Comparison of ENCODE assay signal across 8 mouse cellular contexts in genomic region chr2:3332484-3333242, GRCm38 (mm10). TPM values are rescaled to one million over a fixed set of nuclear protein-coding genes. Genes with fewer than 3 reads are reported as not detected.
DNase-seq lines count a peak whose midpoint lies in the region; ATAC-seq lines count a peak whose summit lies in the region.

Gene Rpp38 (minus strand): TSS chr2:3332643.

- ATAC-seq in hindbrain, embryonic 14.5 days (ENCODE audit: low FRiP score), result peak; percentile 98

- peak within 1 kb of the TSS; percentile 68 for H3K4me2 ChIP-seq in hindbrain, embryonic 14.5 days (replicated peaks)

- no peaks in the 10 kb centered on the region for H3K9me3 ChIP-seq in hindbrain, embryonic 14.5 days (ENCODE audit: control insufficient read depth, low read length)

- H3K4me1 ChIP-seq in hindbrain, embryonic 14.5 days (replicated peaks; ENCODE audit: control insufficient read depth, insufficient read depth, low read length), result peaks cover 12% of the 10 kb centered on the region

- no peaks in the 10 kb centered on the region for H3K27me3 ChIP-seq in hindbrain, embryonic 14.5 days (ENCODE audit: control insufficient read depth, insufficient read depth, low read length)

- DNase-seq in NIH3T3 (ENCODE audit: low read depth), result peak; percentile 99
- peak; percentile 98 to 99 for DNase-seq in cerebellum, postnatal 10 days
- DNase-seq in frontal cortex, postnatal 14 days (ENCODE audit: low spot score in 2 of 2), result peak; percentile 98 to 99
- peak; percentile 98 for DNase-seq in hindbrain, embryonic 14.5 days (ENCODE audit: low spot score)
- DNase-seq in layer of hippocampus, postnatal 36 days, result peak; percentile 98 to 99
- DNase-seq in lung, postnatal 36 days, result peak; percentile 99
- DNase-seq in retina, postnatal 1 day, result peak; percentile 98
- peak; percentile 97 to 98 for DNase-seq in urinary bladder, adult 18-20 months (ENCODE audit: low spot score in 2 of 2)

- peak within 1 kb of the TSS; percentile 79 for H3K9ac ChIP-seq in hindbrain, embryonic 14.5 days

- peak within 1 kb of the TSS; percentile 70 for H3K4me3 ChIP-seq in hindbrain, embryonic 14.5 days (replicated peaks; ENCODE audit: low read length)

- peaks cover 18% of the 10 kb centered on the region for H3K36me3 ChIP-seq in hindbrain, embryonic 14.5 days (replicated peaks; ENCODE audit: control insufficient read depth, insufficient read depth)

- WGBS in hindbrain, embryonic 14.5 days, result under 1% methylated on average over 45 of the region's 45 CpGs

- peak within 1 kb of the TSS; percentile 87 for H3K27ac ChIP-seq in hindbrain, embryonic 14.5 days

RNA-seq across cellular contexts. Expression of gene Rpp38, which starts in this region (rescaled TPM):
- polyA plus RNA-seq in hindbrain, embryonic 14.5 days (2014; fragmentation: Nextera tagmentation; extraction: Ambion mirVana), result 13.2 and 15.4 TPM in 2 replicates
- 10 to 100 TPM in 1 of 2 experiments, 1 to 10 TPM in 1; 8.4 to 11.9 TPM for total RNA-seq in layer of hippocampus, postnatal 36 days (2021)

Comparison
In these comparisons a context has a peak if more than half of its experiments do, and no peak if none do; other contexts are left out.
1. Peak in every context shown above with its lines: DNase-seq, ATAC-seq, H3K4me3 ChIP-seq and H3K27ac ChIP-seq.